Mouse (Mus musculus) kidney, postnatal 14 days (tissue): ENCODE measurements around the gene Zfp618.

Experiments used
- DNase-seq: peaks from one replicate; pipeline ENCODE4 v3.0.0; 2022; ENCODE audit warnings: mixed read lengths

The Zfp618 gene

GRCm38 (mm10) chr4:63035991-63036390 lies 70.6 kb downstream of the Zfp618 start:
- no peak for DNase-seq

- no peak for DNase-seq
These were observed 71.4 kb downstream of the Zfp618 start for GRCm38 (mm10) chr4:63036790-63037189.

GRCm38 (mm10) chr4:63037555-63037954 lies 72.2 kb downstream of the Zfp618 start:
- DNase-seq, result no peak

GRCm38 (mm10) chr4:63038265-63038664 lies 72.9 kb downstream of the Zfp618 start:
- DNase-seq, result no peak

- DNase-seq, result no peak
These were observed 73.6 kb downstream of the Zfp618 start for GRCm38 (mm10) chr4:63038937-63039336.

- DNase-seq, result no peak
These were observed 83.2 kb downstream of the Zfp618 start for GRCm38 (mm10) chr4:63048606-63049005.

GRCm38 (mm10) chr4:63049596-63050318 lies 84.4 kb downstream of the Zfp618 start:
- no peak for DNase-seq

- DNase-seq, result no peak
These were observed 84.9 kb downstream of the Zfp618 start for GRCm38 (mm10) chr4:63050319-63050676.

- no peak for DNase-seq
These were observed 85.6 kb downstream of the Zfp618 start for GRCm38 (mm10) chr4:63050949-63051348.

GRCm38 (mm10) chr4:63051940-63052661 lies 86.7 kb downstream of the Zfp618 start:
- DNase-seq, result peak; percentile 90

- DNase-seq, result no peak
These were observed 87.3 kb downstream of the Zfp618 start for GRCm38 (mm10) chr4:63052662-63053033.

- no peak for DNase-seq
These were observed 89.9 kb downstream of the Zfp618 start for GRCm38 (mm10) chr4:63055216-63055745.

- DNase-seq, result no peak
These were observed 91.5 kb downstream of the Zfp618 start for GRCm38 (mm10) chr4:63056641-63057415.

- no peak for DNase-seq
These were observed 92.2 kb downstream of the Zfp618 start for GRCm38 (mm10) chr4:63057581-63057980.

GRCm38 (mm10) chr4:63058686-63059085 lies 93.3 kb downstream of the Zfp618 start:
- no peak for DNase-seq

- DNase-seq, result no peak
These were observed 95.0 kb downstream of the Zfp618 start for GRCm38 (mm10) chr4:63060358-63060757.

GRCm38 (mm10) chr4:63061411-63061810 lies 96.0 kb downstream of the Zfp618 start:
- no peak for DNase-seq

GRCm38 (mm10) chr4:63063360-63063759 lies 98.0 kb downstream of the Zfp618 start:
- no peak for DNase-seq

- DNase-seq, result peak; percentile 52
These were observed 99.5 kb downstream of the Zfp618 start for GRCm38 (mm10) chr4:63064911-63065310.

GRCm38 (mm10) chr4:63066796-63067195 lies 101.4 kb downstream of the Zfp618 start:
- DNase-seq, result no peak

- peak; percentile 55 for DNase-seq
These were observed 102.4 kb downstream of the Zfp618 start for GRCm38 (mm10) chr4:63067822-63068221.

- no peak for DNase-seq
These were observed 103.3 kb downstream of the Zfp618 start for GRCm38 (mm10) chr4:63068499-63069175.
